Mouse (Mus musculus) central nervous system, embryonic 18 days (tissue): ENCODE measurements around the gene Txn2. TPM values are rescaled to one million over a fixed set of nuclear protein-coding genes. Genes with fewer than 3 reads are reported as not detected.

ENCODE experiments used
- polyA plus RNA-seq: library from polyadenylated mRNA; depleted of rRNA; stranded (reverse); fragments of >200 nt; gene quantifications from 2 replicates; pipeline ENCODE4 v1.2.3, GENCODE M21; 2012; rRNA removed

The Txn2 gene
- 140 and 144 TPM in 2 replicates for polyA plus RNA-seq

DNA sequence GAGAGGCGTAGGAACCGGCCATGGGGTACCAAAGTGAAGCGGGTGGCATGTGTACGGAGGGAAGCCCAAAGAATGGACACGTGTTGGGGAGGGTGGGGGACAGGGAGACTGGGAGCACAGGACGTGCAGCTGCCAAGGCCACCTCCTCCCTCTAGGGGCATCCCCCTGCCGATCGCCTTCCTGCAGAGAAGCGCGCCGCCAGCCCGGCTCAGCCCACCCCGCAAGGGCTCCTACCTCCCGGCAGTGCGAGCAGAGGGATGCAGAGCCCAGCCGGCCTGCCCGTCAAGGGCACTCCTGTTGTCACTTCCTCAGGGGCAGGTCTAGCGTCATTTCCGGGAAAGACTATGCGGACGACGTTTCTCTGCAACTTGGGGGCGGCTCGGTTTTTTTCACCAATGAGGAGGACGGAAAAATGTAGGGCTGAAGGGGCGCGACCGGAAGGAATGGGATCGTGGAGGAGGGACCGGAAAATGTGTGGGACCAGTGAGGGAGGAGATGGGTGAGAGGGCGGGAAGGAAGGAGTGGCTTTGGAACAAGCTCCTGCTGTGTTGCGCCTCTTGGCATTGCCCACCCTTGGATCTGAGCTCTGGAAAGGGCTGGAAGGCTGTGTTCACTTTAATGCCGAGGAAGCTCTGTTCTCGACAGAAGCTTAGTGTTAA is at the start of gene Txn2:
TSS of gene Txn2 (minus strand) at position 334 of the 659 bp plus-strand sequence.

GRCm38 (mm10) chr15:77970470-77971292 is 41.9 kb upstream of the Txn2 start, which contains the start of gene Eif3d:
Gene Eif3d (minus strand): TSS chr15:77970813.

DNA sequence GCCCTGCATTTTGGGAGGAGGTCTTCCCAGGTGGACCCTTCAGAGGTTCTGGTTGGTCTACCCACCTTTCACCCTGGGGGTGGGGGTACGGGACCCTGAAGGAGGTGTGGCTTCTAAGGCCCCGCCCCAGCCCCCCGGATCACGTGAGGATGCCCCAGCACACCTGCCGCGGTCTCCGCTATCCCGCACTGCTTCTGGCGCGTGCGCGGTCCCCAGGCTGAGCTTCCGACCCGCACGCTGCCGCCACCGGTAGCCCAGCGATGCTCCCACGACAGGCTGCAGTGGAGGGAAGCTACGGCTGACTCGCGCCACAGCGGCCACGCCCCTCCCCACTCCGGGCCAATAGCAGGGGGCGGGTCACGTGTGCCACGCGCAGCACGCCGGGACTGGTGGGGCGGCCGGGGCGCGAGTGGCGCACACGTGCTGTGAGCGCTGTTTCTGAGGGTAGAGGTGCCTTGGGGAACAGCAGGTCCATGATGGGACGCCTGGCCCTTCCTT is 27.6 kb upstream of the Txn2 start, which contains the start of gene Foxred2:
TSS of gene Foxred2 (minus strand) at position 319 of the 498 bp plus-strand sequence.

Other genes starting within 250 kb of the Txn2 start
- 0.04 TPM in 2 replicates for gene Apol7e, start 230.1 kb downstream of the Txn2 start, polyA plus RNA-seq
- gene Apol9b, start 200.0 kb downstream of the Txn2 start, polyA plus RNA-seq: 0.09 and 0.23 TPM in 2 replicates
- gene Apol8, start 172.0 kb downstream of the Txn2 start, polyA plus RNA-seq: 0.25 and 0.27 TPM in 2 replicates
- gene Myh9, start 86.8 kb downstream of the Txn2 start, polyA plus RNA-seq: 14.5 and 16.3 TPM in 2 replicates
- 22.0 and 23.9 TPM in 2 replicates for gene Foxred2, start 27.7 kb upstream of the Txn2 start, polyA plus RNA-seq
- gene Eif3d, start 41.8 kb upstream of the Txn2 start, polyA plus RNA-seq: 163 and 173 TPM in 2 replicates
- 11.2 and 13.3 TPM in 2 replicates for gene Cacng2, start 191.0 kb upstream of the Txn2 start, polyA plus RNA-seq
- 54.5 and 56.5 TPM in 2 replicates for gene Ift27, start 245.1 kb upstream of the Txn2 start, polyA plus RNA-seq